In genomic region chr17:86713591-86713990, GRCm38 (mm10) we compare ENCODE assay signal across 8 mouse cellular contexts. TPM values are rescaled to one million over a fixed set of nuclear protein-coding genes. Genes with fewer than 3 reads are reported as not detected.
A peak's percentile ranks its signal among the peaks of the same experiment; 100 is the strongest.
DNase-seq lines count a peak whose midpoint lies in the region; ATAC-seq and TF ChIP-seq lines count a peak whose summit lies in the region.
"Had no signal": no experiment of that assay in that cellular context is flagged by ENCODE, and none has a peak within 500 bp of the region (broad histone marks: within the 10 kb centered on the region; RNA-seq: fewer than 3 reads in every experiment).

No protein-coding gene starts in this region.

- intact Hi-C loops in left cerebral cortex, adult 2 months (cut with DNase I) = no loop called here

- ATAC-seq in heart, embryonic 12.5 days (ENCODE audit: insufficient number of reproducible peaks, low FRiP score) = 0 out of 2 replicates have a peak, but pooled peaks have one; percentile 48
- ATAC-seq in midbrain, embryonic 15.5 days (replicated peaks) = no peak
- ATAC-seq: forebrain, embryonic 16.5 days had no signal

- H3K9ac ChIP-seq in heart, embryonic 12.5 days = no peak overlapping the region
- H3K9ac ChIP-seq in midbrain, embryonic 15.5 days = no peak overlapping the region

- no peak for TF ChIP-seq CTCF in left cerebral cortex, adult 2 months (IDR thresholded peaks at IDR 0.05)

- no peak overlapping the region for H3K4me3 ChIP-seq in heart, embryonic 12.5 days
- H3K4me3 ChIP-seq in left cerebral cortex, adult 2 months = no peak overlapping the region
- H3K4me3 ChIP-seq in midbrain, embryonic 15.5 days = no peak overlapping the region

- 6% methylated on average over 8 of the region's 8 CpGs for WGBS in heart, embryonic 12.5 days
- 36% methylated on average over 8 of the region's 8 CpGs for WGBS in midbrain, embryonic 15.5 days

- no peaks in the 10 kb centered on the region for H3K9me3 ChIP-seq in heart, embryonic 12.5 days (replicated peaks)
- H3K9me3 ChIP-seq in midbrain, embryonic 15.5 days = no peaks in the 10 kb centered on the region

- no peaks in the 10 kb centered on the region for H3K27me3 ChIP-seq in heart, embryonic 12.5 days (replicated peaks)
- H3K27me3 ChIP-seq in midbrain, embryonic 15.5 days (replicated peaks) = no peaks in the 10 kb centered on the region

- H3K27ac ChIP-seq in heart, embryonic 12.5 days (ENCODE audit: poor library complexity, severe bottlenecking) = no peak overlapping the region
- no peak overlapping the region for H3K27ac ChIP-seq in left cerebral cortex, adult 2 months
- no peak overlapping the region for H3K27ac ChIP-seq in midbrain, embryonic 15.5 days

- no peak overlapping the region for H3K4me2 ChIP-seq in heart, embryonic 12.5 days
- no peak overlapping the region for H3K4me2 ChIP-seq in midbrain, embryonic 15.5 days

- H3K4me1 ChIP-seq in heart, embryonic 12.5 days (replicated peaks) = peaks cover 31% of the 10 kb centered on the region
- H3K4me1 ChIP-seq in midbrain, embryonic 15.5 days = no peaks in the 10 kb centered on the region

- H3K36me3 ChIP-seq in heart, embryonic 12.5 days = no peaks in the 10 kb centered on the region
- H3K36me3 ChIP-seq in midbrain, embryonic 15.5 days (replicated peaks) = no peaks in the 10 kb centered on the region

- peak; percentile 20 for DNase-seq in Muller cell, postnatal 12 days (ENCODE audit: inconsistent ontology term)
- peak; percentile 8 for DNase-seq in adrenal gland, adult 8-10 months
- peak; percentile 63 to 66 for DNase-seq in kidney, postnatal 4 days
- no peak for DNase-seq in left cerebral cortex, adult 2 months (ENCODE audit: extremely low spot score in 1 of 2, low spot score in 2 of 2)
- DNase-seq in frontal cortex, postnatal 10 days (ENCODE audit: low spot score in 2 of 2) = no peak

RNA-seq across cellular contexts. Expression of gene Epas1, which starts 39.9 kb away (rescaled TPM):
- 100 to 1,000 TPM; 204 to 224 (median 215) TPM for total RNA-seq in adrenal gland, adult 8-10 months (2022)
- 7.2 and 9.6 TPM in 2 replicates for polyA plus RNA-seq in heart, embryonic 12.5 days (2016; fragmentation: Nextera tagmentation; extraction: Ambion mirVana)
- total RNA-seq in left cerebral cortex, adult 2 months (2021) = 10 to 100 TPM; 93.6 to 97.0 TPM
- polyA plus RNA-seq in midbrain, embryonic 15.5 days (2015; fragmentation: Nextera tagmentation; extraction: Ambion mirVana) = 5.1 and 5.2 TPM in 2 replicates

Comparison
In these comparisons a context has a peak if more than half of its experiments do, and no peak if none do; other contexts are left out.
1. DNase-seq: peak in Muller cell, postnatal 12 days (single experiment), adrenal gland, adult 8-10 months (single experiment) and kidney, postnatal 4 days (2 of 2); none in left cerebral cortex, adult 2 months (0 of 2) and frontal cortex, postnatal 10 days (0 of 2).